Mouse (Mus musculus): ENCODE data around the gene Auh.

DNA sequence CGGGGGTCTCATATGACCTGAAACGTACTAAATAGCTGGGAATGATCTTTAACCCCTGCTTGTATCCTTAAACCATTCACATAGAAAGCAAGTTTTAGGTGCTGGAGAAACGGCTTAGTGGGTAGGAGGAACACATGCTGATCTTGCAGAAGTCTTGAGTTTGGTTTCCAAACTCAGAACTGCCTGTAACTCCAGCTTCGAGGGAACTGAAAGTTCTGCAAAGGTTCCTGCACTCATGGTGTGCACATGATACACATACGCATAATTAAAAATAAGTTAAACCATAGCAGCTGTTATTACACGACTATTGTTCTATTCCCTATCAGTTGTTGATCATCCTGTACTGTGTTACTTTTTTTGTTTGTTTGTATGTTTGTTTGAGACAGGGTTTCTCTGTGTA, 32.9 kb upstream of the Auh start:
- TF ChIP-seq CTCF (IDR thresholded peaks at IDR 0.05; ENCODE audit: low read depth, low read length) (no peak), POLR2A (IDR thresholded peaks at IDR 0.05; ENCODE audit: extremely low read depth, insufficient read depth, low read length) (no peak)

All from liver, adult 2 months (tissue).